Mouse (Mus musculus) embryo, embryonic 10 days (tissue): ENCODE data around the gene Pmfbp1.

Experiments used
- DNase-seq: peaks from one replicate; pipeline ENCODE4 v3.0.0-alpha.2; 2015; ENCODE audit warnings: low spot score

The Pmfbp1 gene

GRCm38 (mm10) chr8:109499009-109499717 lies 5.3 kb downstream of the Pmfbp1 start:
- DNase-seq, result no peak

- no peak for DNase-seq
These were observed 9.7 kb downstream of the Pmfbp1 start for GRCm38 (mm10) chr8:109503566-109503965.

GRCm38 (mm10) chr8:109505560-109505959 lies 11.7 kb downstream of the Pmfbp1 start:
- no peak for DNase-seq

- DNase-seq, result no peak
These were observed 30.2 kb downstream of the Pmfbp1 start for GRCm38 (mm10) chr8:109524008-109524407.

GRCm38 (mm10) chr8:109535140-109535990 lies 41.5 kb downstream of the Pmfbp1 start:
- peak; percentile 52 for DNase-seq

- peak; percentile 89 for DNase-seq
These were observed 42.9 kb downstream of the Pmfbp1 start for GRCm38 (mm10) chr8:109536703-109537102.

GRCm38 (mm10) chr8:109542165-109542564 lies 48.3 kb downstream of the Pmfbp1 start:
- no peak for DNase-seq

- no peak for DNase-seq
These were observed 49.1 kb downstream of the Pmfbp1 start for GRCm38 (mm10) chr8:109542748-109543519.

GRCm38 (mm10) chr8:109544049-109544448 lies 50.2 kb downstream of the Pmfbp1 start:
- DNase-seq, result no peak

GRCm38 (mm10) chr8:109551663-109552062 lies 57.8 kb downstream of the Pmfbp1 start:
- peak; percentile 47 for DNase-seq

GRCm38 (mm10) chr8:109563881-109564280 lies 70.1 kb downstream of the Pmfbp1 start:
- DNase-seq, result no peak

GRCm38 (mm10) chr8:109564766-109565165 lies 70.9 kb downstream of the Pmfbp1 start:
- DNase-seq, result no peak

GRCm38 (mm10) chr8:109565498-109566333 lies 71.9 kb downstream of the Pmfbp1 start, which contains the start of the genes Dhx38 and Txnl4b:
Gene Dhx38, minus strand, starts transcription at chr8:109565861.
Gene Txnl4b, plus strand, starts transcription at chr8:109565892.
- peak; percentile 100 for DNase-seq

GRCm38 (mm10) chr8:109571139-109571538 lies 77.3 kb downstream of the Pmfbp1 start:
- no peak for DNase-seq

GRCm38 (mm10) chr8:109576311-109576710 lies 82.5 kb downstream of the Pmfbp1 start:
- DNase-seq, result no peak

- no peak for DNase-seq
These were observed 85.1 kb downstream of the Pmfbp1 start, which contains the start of gene Hp for GRCm38 (mm10) chr8:109578900-109579301. Gene Hp, minus strand, starts transcription at chr8:109579172.

- no peak for DNase-seq
These were observed 90.5 kb downstream of the Pmfbp1 start for GRCm38 (mm10) chr8:109584293-109584692.

- no peak for DNase-seq
These were observed 91.0 kb downstream of the Pmfbp1 start for GRCm38 (mm10) chr8:109584830-109585229.

- DNase-seq, result no peak
These were observed 91.8 kb downstream of the Pmfbp1 start for GRCm38 (mm10) chr8:109585652-109586051.

GRCm38 (mm10) chr8:109586972-109587504 lies 93.2 kb downstream of the Pmfbp1 start:
- no peak for DNase-seq

- no peak for DNase-seq
These were observed 97.1 kb downstream of the Pmfbp1 start for GRCm38 (mm10) chr8:109590901-109591300.
